Mouse (Mus musculus) R1 (cell line): Measurements from ENCODE around the gene Kantr.
A peak's percentile ranks its signal among the peaks of the same experiment; 100 is the strongest.
"Not testable (repeated sequence)": the region's sequence is repeated elsewhere in the genome, so short reads cannot be mapped to it uniquely, and the experiment has no call there.

Experiments used
- DNase-seq: peaks from one replicate; pipeline ENCODE4 v3.0.0-alpha.2; 2018; ENCODE audit warnings: low read depth, low spot score

Gene Kantr

DNA sequence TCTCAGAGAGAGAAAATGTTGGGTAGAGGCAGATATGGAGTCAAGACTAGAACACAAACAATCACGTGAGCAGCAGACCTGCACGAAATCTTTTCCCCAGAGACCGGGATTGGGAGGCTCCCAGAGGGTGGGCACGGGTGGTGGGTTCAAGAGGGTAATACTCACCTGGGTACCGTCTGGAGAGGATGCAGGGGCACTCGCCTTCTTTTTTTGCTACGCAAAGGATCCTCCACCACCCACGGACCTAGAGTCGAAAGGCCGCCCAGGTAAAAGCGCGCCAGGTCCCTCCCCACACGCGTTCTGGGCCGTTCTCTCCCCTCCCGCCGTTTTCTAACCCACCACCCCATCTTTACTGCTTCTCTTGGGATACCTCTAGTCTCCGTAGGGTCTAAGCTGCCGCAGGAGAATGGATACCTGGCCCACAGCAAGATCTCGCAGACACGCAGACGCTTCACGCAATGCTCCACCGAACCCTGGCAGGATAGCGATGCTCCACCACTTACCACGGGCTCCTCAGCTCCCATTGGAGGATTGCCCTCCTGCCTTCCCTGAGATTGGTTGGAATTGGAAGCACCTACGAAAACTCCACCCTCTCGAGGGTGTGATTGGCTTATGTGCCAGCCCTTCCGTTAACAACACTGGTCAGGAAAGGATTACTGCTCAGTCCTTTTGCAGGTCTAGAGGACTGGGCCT is at the start of gene Kantr:
Gene Kantr (minus strand): TSS at position 500 of the 693 bp plus-strand sequence.
- DNase-seq: peak; percentile 93

GRCm38 (mm10) chrX:152368397-152369273 is 41.3 kb upstream of the Kantr start, which contains the start of gene Gpr173:
Gene Gpr173, minus strand, starts transcription at chrX:152368704.
- peak; percentile 52 for DNase-seq

GRCm38 (mm10) chrX:152368054-152368396 is 40.7 kb upstream of the Kantr start:
- peak; percentile 7 for DNase-seq

- DNase-seq: no peak
Observed at GRCm38 (mm10) chrX:152366418-152366817, 39.1 kb upstream of the Kantr start.

- DNase-seq: peak; percentile 63
Observed at GRCm38 (mm10) chrX:152352553-152353153, 25.4 kb upstream of the Kantr start.

DNA sequence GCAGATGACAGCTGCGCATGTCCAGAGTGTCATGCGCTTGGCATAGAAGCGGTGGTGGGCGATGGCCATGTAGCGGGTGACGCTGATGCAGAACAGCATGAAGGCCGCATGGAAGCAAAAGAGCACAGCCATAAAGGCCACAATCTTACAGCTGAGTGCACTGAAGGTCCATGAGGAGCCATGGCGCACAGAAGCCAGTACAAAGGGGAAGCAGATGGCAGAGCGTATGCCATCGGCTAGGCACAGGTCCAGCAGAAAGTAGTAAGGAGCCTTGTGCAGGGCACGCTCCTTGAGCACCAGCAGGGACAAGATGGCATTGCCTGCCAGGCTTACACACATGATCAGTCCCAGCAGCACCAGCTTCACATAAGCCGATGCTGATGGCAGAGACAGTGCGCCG is 19.7 kb upstream of the Kantr start:
- no peak for DNase-seq

- DNase-seq: no peak
Observed at GRCm38 (mm10) chrX:152346587-152346986, 19.3 kb upstream of the Kantr start.

- no peak for DNase-seq
Observed at GRCm38 (mm10) chrX:152342903-152343302, 15.6 kb upstream of the Kantr start.

- peak; percentile 98 for DNase-seq
Observed at GRCm38 (mm10) chrX:152342358-152342901, 15.1 kb upstream of the Kantr start, which contains the start of gene Tspyl2. Gene Tspyl2, minus strand, starts transcription at chrX:152342425.

- DNase-seq: no peak
Observed at GRCm38 (mm10) chrX:152341496-152341895, 14.2 kb upstream of the Kantr start.

GRCm38 (mm10) chrX:152336546-152337332 is 9.4 kb upstream of the Kantr start:
- peak; percentile 97 for DNase-seq

GRCm38 (mm10) chrX:152336123-152336522 is 8.8 kb upstream of the Kantr start:
- DNase-seq: not testable (repeated sequence)

DNA sequence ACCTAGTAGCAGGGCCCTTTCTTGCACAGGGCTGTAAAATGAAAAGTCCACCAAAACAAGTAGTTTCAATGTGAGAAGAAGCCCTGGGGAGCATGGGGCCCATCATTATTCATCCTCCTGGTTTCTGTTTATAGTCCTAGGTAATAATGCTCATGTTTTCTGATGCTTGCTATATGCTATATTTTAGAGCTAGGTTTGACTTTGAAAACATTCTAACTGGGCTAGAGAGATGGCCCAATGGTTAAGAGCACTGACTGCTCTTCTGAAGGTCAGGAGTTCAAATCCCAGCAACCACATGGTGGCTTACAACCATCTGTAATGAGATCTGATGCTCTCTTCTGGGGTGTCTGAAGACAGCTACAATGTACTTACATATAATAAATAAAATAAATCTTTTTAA is 2.1 kb upstream of the Kantr start:
- not testable (repeated sequence) for DNase-seq

- DNase-seq: no peak
Observed at GRCm38 (mm10) chrX:152327689-152328052, 376 bp upstream of the Kantr start.

- DNase-seq: no peak
Observed at GRCm38 (mm10) chrX:152323584-152323983, 3.7 kb downstream of the Kantr start.

GRCm38 (mm10) chrX:152322776-152323175 is 4.5 kb downstream of the Kantr start:
- no peak for DNase-seq

DNA sequence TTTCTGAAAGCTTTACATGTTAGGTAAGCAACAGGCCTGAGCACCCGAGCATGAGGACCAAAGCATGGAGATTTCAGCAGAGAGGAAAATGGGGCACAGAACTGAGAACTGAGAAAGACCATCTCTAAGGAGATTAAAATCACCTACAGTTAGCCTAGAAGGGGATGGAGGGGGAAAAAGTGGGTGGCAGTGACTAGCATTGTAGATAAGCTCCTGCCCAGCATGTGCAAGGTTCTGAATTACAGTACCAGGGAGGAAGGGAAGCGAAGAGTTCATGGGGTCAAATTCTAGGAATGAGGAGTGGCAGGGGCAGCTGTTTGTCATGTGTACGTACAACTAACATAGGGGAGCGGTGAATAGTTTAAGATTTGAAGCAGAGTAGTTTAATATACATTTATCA is 6.8 kb downstream of the Kantr start:
- peak; percentile 52 for DNase-seq

- peak; percentile 50 for DNase-seq
Observed at GRCm38 (mm10) chrX:152307942-152308341, 19.4 kb downstream of the Kantr start.

GRCm38 (mm10) chrX:152307371-152307770 is 19.9 kb downstream of the Kantr start:
- no peak for DNase-seq

- DNase-seq: peak; percentile 74
Observed at GRCm38 (mm10) chrX:152306224-152306623, 21.1 kb downstream of the Kantr start.

DNA sequence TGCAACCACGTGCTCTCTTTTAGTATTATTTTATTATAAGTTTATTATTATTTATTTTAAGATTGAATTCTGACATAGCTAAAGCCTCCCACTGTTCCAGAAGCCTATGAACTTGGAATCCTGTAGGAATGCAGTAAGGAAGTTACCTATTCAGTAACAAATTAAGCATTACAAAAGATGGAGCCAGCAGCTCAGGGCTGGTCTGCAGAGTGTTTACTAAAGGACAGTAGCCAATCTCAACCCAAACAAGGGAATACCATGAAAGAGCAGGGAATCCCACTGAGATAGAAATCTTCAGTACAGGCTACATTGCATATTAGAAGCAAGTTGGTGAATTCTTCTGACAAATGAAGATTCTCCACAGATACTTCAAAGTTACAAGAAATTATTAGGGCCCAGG is 40.3 kb downstream of the Kantr start:
- DNase-seq: peak; percentile 89
